18 mouse cellular contexts compared by ENCODE assay signal in the genomic region with DNA sequence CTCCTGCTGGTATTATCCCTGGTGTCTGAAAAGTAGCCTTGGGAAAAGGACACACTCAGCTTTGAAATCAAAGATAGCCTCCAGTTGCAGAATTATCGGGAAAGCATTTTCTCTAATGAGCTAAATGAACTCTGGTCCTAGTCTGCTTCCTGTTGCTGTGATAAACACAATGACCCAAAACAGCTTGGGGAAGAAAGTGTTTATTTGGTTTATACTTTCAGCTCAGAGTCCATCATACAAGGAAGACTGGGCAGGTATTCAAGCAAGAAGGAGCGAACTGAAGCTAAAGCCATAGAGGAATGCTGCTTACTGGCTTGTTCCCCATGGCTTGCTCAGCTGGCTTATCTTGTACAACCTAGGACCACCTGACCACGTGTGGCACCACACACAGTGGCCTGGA. TPM values are rescaled to one million over a fixed set of nuclear protein-coding genes. Genes with fewer than 3 reads are reported as not detected.
A peak's percentile ranks its signal among the peaks of the same experiment; 100 is the strongest.
DNase-seq lines count a peak whose midpoint lies in the region; ATAC-seq and TF ChIP-seq lines count a peak whose summit lies in the region.
"Had no signal": no experiment of that assay in that cellular context is flagged by ENCODE, and none has a peak within 500 bp of the region (broad histone marks: within the 10 kb centered on the region; RNA-seq: fewer than 3 reads in every experiment).

No protein-coding gene starts in this region.

- no peak overlapping the region for H3K4me3 ChIP-seq in kidney, adult 2 months (ENCODE audit: insufficient read depth, low read depth, low read length)
- no peak overlapping the region for H3K4me3 ChIP-seq in kidney, embryonic 14.5 days (ENCODE audit: low read length)

- WGBS in kidney, adult 2 months: 55% methylated on average over 3 of the region's 3 CpGs
- WGBS in kidney, embryonic 14.5 days: 70% methylated on average over 3 of the region's 3 CpGs

- H3K4me2 ChIP-seq in kidney, embryonic 14.5 days (replicated peaks; ENCODE audit: low read depth, low read length): no peak overlapping the region

- peak; percentile 58 for DNase-seq in kidney, adult 2 months
- no peak for DNase-seq in kidney, postnatal 25 days
- DNase-seq in kidney, adult 9 months: peak; percentile 57
- DNase-seq: adrenal gland, adult 2 months; adrenal gland, adult 8-10 months; adrenal gland, postnatal 10 days; adrenal gland, postnatal 14 days; adrenal gland, postnatal 25 days; adrenal gland, postnatal 36 days; B cell, adult 2 months; cerebellum, adult 11 months; cerebellum, adult 11-12 months; cerebellum, adult 18-20 months had no signal

- ATAC-seq in kidney, embryonic 14.5 days (ENCODE audit: low FRiP score, low TSS enrichment): no peak
- ATAC-seq: activated CD4-positive, CD25-positive, alpha-beta regulatory T cell, adult 4 months; CD4-positive, CD25-positive, alpha-beta regulatory T cell, adult 4 months; Patski had no signal

- no peaks in the 10 kb centered on the region for H3K36me3 ChIP-seq in kidney, adult 2 months (ENCODE audit: control insufficient read depth, insufficient read depth, low read length)
- H3K36me3 ChIP-seq in kidney, embryonic 14.5 days (ENCODE audit: control insufficient read depth, insufficient read depth, low read length): no peaks in the 10 kb centered on the region
- H3K36me3 ChIP-seq: G1E had no signal

- TF ChIP-seq POLR2A in kidney, adult 2 months (IDR thresholded peaks at IDR 0.05; ENCODE audit: low read depth, low read length): no peak

- no peak for TF ChIP-seq CTCF in kidney, adult 2 months (conservative IDR thresholded peaks at IDR 0.05; ENCODE audit: insufficient read depth, insufficient read length, low read depth, low read length)

- H3K9ac ChIP-seq in kidney, embryonic 14.5 days (ENCODE audit: low read depth, low read length): no peak overlapping the region

- H3K9me3 ChIP-seq in kidney, embryonic 14.5 days (ENCODE audit: control insufficient read depth, low read length): no peaks in the 10 kb centered on the region

- H3K27me3 ChIP-seq in kidney, adult 2 months (replicated peaks; ENCODE audit: control insufficient read depth, insufficient read depth, low read length): no peaks in the 10 kb centered on the region
- no peaks in the 10 kb centered on the region for H3K27me3 ChIP-seq in kidney, embryonic 14.5 days (ENCODE audit: control insufficient read depth, insufficient read depth, low read length)
- H3K27me3 ChIP-seq: Patski had no signal

- H3K27ac ChIP-seq in kidney, adult 2 months (ENCODE audit: insufficient read depth, low read depth, low read length): peak overlapping the region; percentile 16; the same call in 1 of the 2 replicates
- no peak overlapping the region for H3K27ac ChIP-seq in kidney, embryonic 14.5 days (ENCODE audit: low read depth, low read length)

- peaks cover 15% of the 10 kb centered on the region; the same call in 1 of the 2 replicates for H3K4me1 ChIP-seq in kidney, adult 2 months (ENCODE audit: control insufficient read depth, insufficient read depth, low read length)
- no peaks in the 10 kb centered on the region for H3K4me1 ChIP-seq in kidney, embryonic 14.5 days (ENCODE audit: control insufficient read depth, insufficient read depth, low read length)

RNA-seq across cellular contexts. Expression of a gene that starts 56.1 kb away (rescaled TPM):
- polyA plus RNA-seq in kidney, adult 2 months (2012; rRNA removed): 87.6 and 128 TPM in 2 replicates
- 57.7 and 68.6 TPM in 2 replicates for polyA plus RNA-seq in kidney, embryonic 14.5 days (2014; fragmentation: Nextera tagmentation; extraction: Ambion mirVana)

Comparison
In these comparisons a context has a peak if more than half of its experiments do, and no peak if none do; other contexts are left out.
1. DNase-seq: peak in kidney, adult 2 months (single experiment) and kidney, adult 9 months (single experiment); none in kidney, postnatal 25 days (0 of 2).